Mouse (Mus musculus) adrenal gland, postnatal 14 days (tissue): Measurements from ENCODE around the gene Vmn2r84. TPM values are rescaled to one million over a fixed set of nuclear protein-coding genes. Genes with fewer than 3 reads are reported as not detected.
"Not testable (repeated sequence)": the region's sequence is repeated elsewhere in the genome, so short reads cannot be mapped to it uniquely, and the experiment has no call there.

Experiments
- DNase-seq: peaks from one replicate; pipeline ENCODE4 v3.0.0; 2021; ENCODE audit warnings: mixed read lengths
- long read RNA-seq, 2 experiments: library from polyadenylated mRNA; stranded (forward); transcript quantifications; one replicate each; pipeline ENCODE4 v2.0.0; 2021
- total RNA-seq: library from RNA; stranded (reverse); gene quantifications from 2 replicates; pipeline ENCODE4 v1.2.3, GENCODE M21; 2021

Vmn2r84 gene
- not detected in 2 replicates for total RNA-seq
- long read RNA-seq, experiment 1 = 0 reads
- long read RNA-seq, experiment 2 = 0 reads

GRCm38 (mm10) chr10:130394232-130394631 lies at the start of gene Vmn2r84:
Vmn2r84 (minus strand) TSS chr10:130394332.
- DNase-seq = no peak

- peak; percentile 10 for DNase-seq
Measured at GRCm38 (mm10) chr10:130434185-130434898, 40.2 kb upstream of the Vmn2r84 start.

GRCm38 (mm10) chr10:130429603-130430002 lies 35.5 kb upstream of the Vmn2r84 start, which contains the start of gene Vmn2r85:
Vmn2r85 (minus strand) TSS chr10:130429703.
- not testable (repeated sequence) for DNase-seq

GRCm38 (mm10) chr10:130422368-130422767 lies 28.2 kb upstream of the Vmn2r84 start:
- not testable (repeated sequence) for DNase-seq

GRCm38 (mm10) chr10:130420401-130420800 lies 26.3 kb upstream of the Vmn2r84 start:
- no peak for DNase-seq

GRCm38 (mm10) chr10:130419954-130420353 lies 25.8 kb upstream of the Vmn2r84 start:
- DNase-seq = not testable (repeated sequence)

- not testable (repeated sequence) for DNase-seq
Measured at GRCm38 (mm10) chr10:130416352-130416751, 22.2 kb upstream of the Vmn2r84 start.

GRCm38 (mm10) chr10:130412167-130412698 lies 18.1 kb upstream of the Vmn2r84 start:
- not testable (repeated sequence) for DNase-seq

- DNase-seq = no peak
Measured at GRCm38 (mm10) chr10:130375145-130375544, 19.0 kb downstream of the Vmn2r84 start.

GRCm38 (mm10) chr10:130372491-130373173 lies 21.5 kb downstream of the Vmn2r84 start:
- DNase-seq = no peak

- DNase-seq = no peak
Measured at GRCm38 (mm10) chr10:130371644-130372043, 22.5 kb downstream of the Vmn2r84 start.

- no peak for DNase-seq
Measured at GRCm38 (mm10) chr10:130370005-130370682, 24.0 kb downstream of the Vmn2r84 start.

GRCm38 (mm10) chr10:130368384-130368783 lies 25.7 kb downstream of the Vmn2r84 start:
- DNase-seq = no peak

GRCm38 (mm10) chr10:130364766-130365165 lies 29.4 kb downstream of the Vmn2r84 start:
- no peak for DNase-seq

GRCm38 (mm10) chr10:130363438-130364164 lies 30.5 kb downstream of the Vmn2r84 start:
- no peak for DNase-seq

- no peak for DNase-seq
Measured at GRCm38 (mm10) chr10:130344056-130344455, 50.1 kb downstream of the Vmn2r84 start.

GRCm38 (mm10) chr10:130340050-130340449 lies 54.1 kb downstream of the Vmn2r84 start:
- not testable (repeated sequence) for DNase-seq

- DNase-seq = no peak
Measured at GRCm38 (mm10) chr10:130337581-130337980, 56.6 kb downstream of the Vmn2r84 start.

GRCm38 (mm10) chr10:130336385-130336784 lies 57.7 kb downstream of the Vmn2r84 start:
- no peak for DNase-seq

- DNase-seq = no peak
Measured at GRCm38 (mm10) chr10:130330711-130331110, 63.4 kb downstream of the Vmn2r84 start.
